Mouse (Mus musculus): Measurements from ENCODE around the gene Lrrc31.
A peak's percentile ranks its signal among the peaks of the same experiment; 100 is the strongest.

The Lrrc31 gene

DNA sequence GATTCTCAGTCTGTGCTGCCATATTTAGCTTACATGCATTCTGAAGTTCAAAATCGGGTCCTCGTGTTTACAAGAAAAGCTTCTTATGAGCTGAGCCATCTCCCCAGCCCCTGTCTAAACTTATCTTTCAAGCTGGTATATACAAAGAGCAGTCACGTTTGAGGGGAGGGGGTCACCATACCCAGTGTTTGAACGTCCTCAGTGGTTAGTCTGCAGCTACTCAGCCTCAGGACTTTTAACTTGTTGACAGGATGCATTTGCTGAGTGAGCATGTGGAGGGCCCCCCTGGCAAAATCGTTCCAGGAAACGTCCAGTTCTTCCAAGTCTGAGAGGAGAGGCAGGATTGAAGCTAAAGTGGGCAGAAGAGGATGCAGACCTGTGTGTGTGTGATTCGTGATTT, 8.7 kb downstream of the Lrrc31 start:
- no peak for DNase-seq (ENCODE audit: low spot score)

DNA sequence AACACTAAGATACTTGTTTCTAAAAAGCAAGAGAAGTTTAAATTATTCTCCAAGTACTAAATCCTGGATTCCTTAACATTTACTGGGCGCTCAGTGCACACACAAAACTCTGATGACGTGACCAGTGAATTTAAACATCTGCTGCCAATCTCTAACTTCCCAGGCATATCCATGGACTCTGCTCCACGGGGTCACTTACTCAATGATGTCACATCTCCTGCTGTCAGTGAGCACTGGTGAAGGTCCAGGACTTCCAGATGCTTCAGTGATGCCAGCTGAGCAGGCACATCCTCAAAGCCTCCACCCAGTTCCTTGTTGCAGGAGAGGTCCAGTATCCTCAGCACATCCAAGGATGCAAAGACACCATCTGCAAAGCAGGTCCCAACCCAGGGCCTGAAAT, 12.4 kb downstream of the Lrrc31 start:
- DNase-seq (ENCODE audit: low spot score): no peak

DNA sequence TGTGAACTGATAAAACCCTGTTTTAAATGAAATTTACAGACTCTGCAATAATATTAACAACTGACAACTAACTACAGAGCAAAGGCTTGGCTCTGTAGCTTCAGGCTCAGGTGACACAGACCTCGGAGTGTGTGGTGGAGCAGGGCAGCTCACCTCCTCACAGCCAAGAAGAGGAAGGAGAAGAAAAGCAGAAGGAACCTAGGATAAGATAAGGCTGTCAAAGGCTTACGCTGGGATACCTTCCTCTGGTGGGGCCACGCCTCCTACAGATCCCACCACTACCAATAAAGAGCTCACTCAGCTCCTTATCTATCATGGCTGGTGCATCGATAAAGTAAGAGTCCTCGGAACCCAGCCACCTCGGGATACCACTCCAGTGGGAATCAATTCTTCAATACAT, 16.5 kb downstream of the Lrrc31 start:
- DNase-seq (ENCODE audit: low spot score): no peak

DNA sequence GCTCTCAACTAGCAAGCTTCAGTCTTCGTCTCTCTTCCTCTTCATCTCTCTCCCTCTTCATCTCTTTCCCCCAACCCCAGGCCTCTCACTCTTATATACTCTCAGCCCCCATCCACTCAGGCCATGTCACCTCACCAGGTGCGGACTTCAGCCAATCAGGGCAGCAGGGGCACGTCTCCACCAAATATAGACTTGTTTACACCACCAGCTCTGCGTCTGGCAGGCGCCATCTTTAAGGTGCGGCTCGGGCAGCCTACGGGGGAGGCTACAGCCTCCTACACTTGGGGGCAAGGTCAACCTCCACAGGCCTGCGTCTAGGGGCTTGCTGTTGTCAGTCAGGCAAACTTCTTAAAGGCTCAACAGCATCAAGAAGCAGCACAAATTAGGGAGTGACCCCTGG, 41.2 kb downstream of the Lrrc31 start:
- no peak for DNase-seq (ENCODE audit: low spot score)

GRCm38 (mm10) chr3:30655937-30656336, 43.7 kb downstream of the Lrrc31 start:
- DNase-seq (ENCODE audit: low spot score): no peak

DNA sequence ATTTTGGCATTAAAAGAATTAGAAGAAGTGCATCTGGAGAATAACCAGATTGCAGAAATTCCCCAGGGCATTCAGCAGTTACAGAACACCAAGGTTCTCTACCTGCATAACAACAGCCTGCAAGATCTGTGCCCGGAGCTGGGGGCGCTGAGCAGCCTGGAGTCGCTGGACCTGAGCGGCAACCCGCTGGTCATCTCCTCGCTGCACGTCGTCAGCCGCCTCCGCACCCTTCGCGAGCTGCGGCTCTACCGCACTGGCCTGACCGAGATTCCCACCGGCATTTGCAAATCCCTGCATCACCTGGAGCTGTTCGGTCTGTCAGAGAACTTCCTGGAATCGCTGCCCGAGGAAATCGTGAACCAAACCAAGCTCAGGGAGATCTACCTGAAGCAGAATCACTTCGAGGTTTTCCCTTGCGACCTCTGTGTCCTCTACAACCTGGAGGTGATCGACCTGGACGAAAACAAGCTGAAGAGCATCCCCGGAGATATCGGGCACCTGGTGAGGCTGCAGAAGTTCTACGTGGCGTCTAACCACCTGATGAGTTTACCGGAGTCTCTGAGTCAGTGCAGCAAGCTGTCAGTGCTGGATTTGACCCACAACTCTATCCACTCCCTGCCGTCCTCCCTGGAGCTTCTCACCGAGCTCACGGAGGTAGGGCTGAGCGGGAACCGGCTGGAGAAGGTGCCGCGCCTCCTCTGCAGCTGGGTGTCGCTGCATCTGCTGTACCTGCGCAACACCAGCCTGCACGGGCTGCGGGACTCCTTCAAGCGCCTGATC, 49.4 kb downstream of the Lrrc31 start:
- DNase-seq (ENCODE audit: low spot score): peak; percentile 56

GRCm38 (mm10) chr3:30648466-30648865, 51.2 kb downstream of the Lrrc31 start:
- no peak for DNase-seq (ENCODE audit: low spot score)

DNA sequence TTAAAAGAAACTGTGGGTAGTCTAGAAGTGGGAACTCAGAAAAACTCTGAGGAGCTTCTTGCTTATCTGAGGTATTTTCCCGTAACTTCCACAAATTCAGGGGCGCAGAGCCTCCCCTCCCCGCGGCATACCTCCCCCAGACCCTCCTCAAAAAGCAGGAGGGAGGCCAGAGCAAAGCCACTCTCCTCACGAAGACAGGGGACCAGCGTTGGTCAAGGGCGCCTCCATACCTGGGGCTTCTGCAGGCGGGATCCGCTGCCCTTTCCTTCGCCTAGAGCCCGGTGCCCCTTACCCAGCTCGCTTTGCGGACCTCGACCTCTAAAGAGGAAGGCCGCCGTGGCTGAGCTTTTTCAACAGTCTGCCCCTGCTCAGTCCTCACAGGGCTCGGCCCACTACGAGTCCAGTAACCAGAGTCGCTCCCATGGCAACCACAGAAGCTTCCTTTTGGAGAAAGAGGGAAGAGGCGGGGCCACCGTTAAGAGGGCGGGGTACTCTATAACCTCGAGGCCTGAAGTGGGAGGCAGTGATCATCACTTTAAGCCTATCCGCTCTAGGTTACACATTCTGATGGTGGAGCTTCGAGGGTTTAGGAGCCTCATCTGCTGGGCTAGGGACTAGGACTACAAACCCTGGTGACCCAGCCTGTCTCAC, 52.1 kb downstream of the Lrrc31 start, which contains the start of gene Lrrc34:
Gene Lrrc34 (minus strand): TSS at position 430 of the 651 bp plus-strand sequence.
- peak; percentile 93 for DNase-seq (ENCODE audit: low spot score)

- no peak for DNase-seq (ENCODE audit: low spot score)
These were observed 52.9 kb downstream of the Lrrc31 start for GRCm38 (mm10) chr3:30646761-30647160.

DNA sequence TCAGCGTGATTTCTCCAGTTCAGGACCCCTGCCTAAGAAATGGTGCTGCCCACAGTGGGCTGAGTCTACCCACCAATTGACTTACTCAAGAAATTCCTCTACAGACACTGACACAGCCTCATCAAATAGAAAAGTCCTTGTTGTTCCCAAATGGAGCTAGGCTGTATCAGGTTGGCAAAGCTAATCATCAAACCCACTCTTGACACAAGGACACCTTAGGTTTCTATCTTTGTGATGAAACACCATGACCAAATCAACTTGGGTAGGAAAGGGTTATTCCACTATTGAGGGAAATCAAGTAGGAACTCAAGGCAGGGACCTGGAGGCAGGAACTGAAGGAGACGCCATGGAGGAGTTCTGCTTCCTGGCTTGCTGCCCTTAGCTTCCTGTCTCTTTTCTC, 55.4 kb downstream of the Lrrc31 start, which contains the start of gene Lrriq4:
Gene Lrriq4 (plus strand): TSS at position 301 of the 400 bp plus-strand sequence.
- DNase-seq (ENCODE audit: low spot score): no peak

- no peak for DNase-seq (ENCODE audit: low spot score)
These were observed 64.0 kb downstream of the Lrrc31 start for GRCm38 (mm10) chr3:30635629-30636028.

DNA sequence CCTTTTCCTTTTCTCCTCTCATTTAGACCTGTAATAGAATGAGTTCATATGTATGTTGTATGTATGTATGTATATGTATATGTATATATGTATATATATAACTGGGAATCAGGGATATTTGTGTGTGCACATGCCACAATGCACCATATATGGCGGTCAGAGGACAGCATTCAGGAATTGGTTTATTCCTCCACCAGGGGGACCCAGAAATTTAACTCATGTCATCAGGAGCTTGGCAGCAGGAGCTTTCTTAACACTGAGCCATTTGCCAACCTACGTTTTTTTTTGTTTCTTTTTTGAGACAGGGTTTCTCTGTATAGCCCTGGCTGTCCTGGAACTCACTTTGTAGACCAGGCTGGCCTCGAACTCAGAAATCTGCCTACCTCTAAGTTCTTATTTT, 66.0 kb downstream of the Lrrc31 start:
- DNase-seq (ENCODE audit: low spot score): no peak

Measured in embryo, embryonic 10 days (tissue).